Mouse (Mus musculus) midbrain, postnatal 0 days (tissue): ENCODE data around the gene Pole4. TPM values are rescaled to one million over a fixed set of nuclear protein-coding genes. Genes with fewer than 3 reads are reported as not detected.
A peak's percentile ranks its signal among the peaks of the same experiment; 100 is the strongest.

ENCODE experiments used
- ATAC-seq: fragments of 200-750 bp; cut with Nextera tagmentation; 2 replicates; pipeline ENCODE4 v1.8.0; 2017; ENCODE audit warnings: moderate number of reproducible peaks, mild to moderate bottlenecking, moderate TSS enrichment, moderate library complexity; ENCODE audit not compliant: low FRiP score
- DNase-seq: peaks from one replicate; pipeline ENCODE4 v3.0.0-alpha.2; 2015; ENCODE audit warnings: low spot score
- H3K27ac ChIP-seq: fragments of 300-500 bp; sonication (generic); 2 replicates; pipeline ENCODE4 v1.5.1; 2014; ENCODE audit warnings: low read depth, mild to moderate bottlenecking, low read length, mixed read lengths
- H3K27me3 ChIP-seq: fragments of 300-500 bp; sonication (generic); 2 replicates; pipeline ENCODE4 v1.6.1; 2014; ENCODE audit warnings: low read length, control low read depth, mixed read lengths; ENCODE audit not compliant: insufficient read depth
- H3K36me3 ChIP-seq: fragments of 300-500 bp; sonication (generic); 2 replicates; pipeline ENCODE4 v1.6.1; 2014; ENCODE audit warnings: low read length, control low read depth, mixed read lengths; ENCODE audit not compliant: insufficient read depth
- H3K4me1 ChIP-seq: fragments of 300-500 bp; sonication (generic); 2 replicates; pipeline ENCODE4 v1.6.1; 2014; ENCODE audit warnings: mild to moderate bottlenecking, control low read depth, antibody characterized with exemption, low read length, mixed read lengths; ENCODE audit not compliant: insufficient read depth
- H3K4me2 ChIP-seq: fragments of 300-500 bp; sonication (generic); 2 replicates; pipeline ENCODE4 v1.6.1; 2014; ENCODE audit warnings: low read depth, mild to moderate bottlenecking, low read length, mixed read lengths; ENCODE audit not compliant: poor library complexity, severe bottlenecking
- H3K4me3 ChIP-seq: fragments of 300-500 bp; sonication (generic); 2 replicates; pipeline ENCODE4 v1.5.1; 2014; ENCODE audit warnings: low read depth, mild to moderate bottlenecking, low read length, moderate library complexity
- H3K9ac ChIP-seq: fragments of 300-500 bp; sonication (generic); replicated peaks from 2 replicates; pipeline ENCODE4 v1.6.1; 2014; ENCODE audit warnings: mild to moderate bottlenecking, low read length, moderate library complexity, mixed read lengths; ENCODE audit not compliant: poor library complexity, severe bottlenecking
- H3K9me3 ChIP-seq: fragments of 300-500 bp; sonication (generic); 2 replicates; pipeline ENCODE4 v1.6.1; 2016; ENCODE audit warnings: low read length, control low read depth
- CTCF ChIP-seq: IDR thresholded peaks from 2 replicates; pipeline ENCODE4 v1.5.1; 2016; ENCODE audit warnings: antibody characterized with exemption, mild to moderate bottlenecking
- WGBS: fragments of 180-500 bp; shearing (Covaris S2); extraction: QIAGEN DNeasy Blood & Tissue Kit; methylation state at CpG from one replicate; pipeline ENCODE4 v1.1.7; 2014; 5-methylcytosine and 5-hydroxymethylcytosine counted together
- polyA plus RNA-seq: library from polyadenylated mRNA; unstranded; fragments of >200 nt; fragmentation: Nextera tagmentation; extraction: Ambion mirVana; gene quantifications from 2 replicates; pipeline ENCODE4 v1.2.1, GENCODE M21; 2015
- total RNA-seq: library from RNA; depleted of rRNA; stranded (reverse); fragments of >200 nt; gene quantifications from 2 replicates; pipeline ENCODE4 v1.2.3, GENCODE M21; 2014

The Pole4 gene
- total and polyA plus RNA-seq, 2 experiments from 2014 or later: 68.2 to 134 TPM

- no peaks in the 10 kb centered on the region for H3K27me3 ChIP-seq
- H3K4me2 ChIP-seq: no peak overlapping the region
- WGBS: 31% methylated on average over 6 of the region's 6 CpGs
- ATAC-seq (peak; percentile 31; the same call in 1 of the 2 replicates), DNase-seq (peak; percentile 92)
- no peak overlapping the region for H3K4me3 ChIP-seq
- H3K9me3 ChIP-seq: no peaks in the 10 kb centered on the region
- H3K4me1 ChIP-seq: no peaks in the 10 kb centered on the region
- no peak overlapping the region for H3K27ac ChIP-seq
- no peaks in the 10 kb centered on the region for H3K36me3 ChIP-seq
- no peak overlapping the region for H3K9ac ChIP-seq
- peak; percentile 85 for TF ChIP-seq CTCF
Measured at GRCm38 (mm10) chr6:82740269-82740668, 35.1 kb upstream of the Pole4 start.

GRCm38 (mm10) chr6:82737634-82738540 is 32.7 kb upstream of the Pole4 start:
- ATAC-seq: no peak
- WGBS: 93% methylated on average over 27 of the region's 27 CpGs
- Histone ChIP-seq H3K9ac (no peak overlapping the region), H3K27me3 (no peaks in the 10 kb centered on the region), H3K4me1 (no peaks in the 10 kb centered on the region), H3K4me3 (no peak overlapping the region), H3K36me3 (no peaks in the 10 kb centered on the region), H3K4me2 (no peak overlapping the region), H3K9me3 (no peaks in the 10 kb centered on the region), H3K27ac (no peak overlapping the region)
- DNase-seq: no peak
- TF ChIP-seq CTCF: no peak

DNA sequence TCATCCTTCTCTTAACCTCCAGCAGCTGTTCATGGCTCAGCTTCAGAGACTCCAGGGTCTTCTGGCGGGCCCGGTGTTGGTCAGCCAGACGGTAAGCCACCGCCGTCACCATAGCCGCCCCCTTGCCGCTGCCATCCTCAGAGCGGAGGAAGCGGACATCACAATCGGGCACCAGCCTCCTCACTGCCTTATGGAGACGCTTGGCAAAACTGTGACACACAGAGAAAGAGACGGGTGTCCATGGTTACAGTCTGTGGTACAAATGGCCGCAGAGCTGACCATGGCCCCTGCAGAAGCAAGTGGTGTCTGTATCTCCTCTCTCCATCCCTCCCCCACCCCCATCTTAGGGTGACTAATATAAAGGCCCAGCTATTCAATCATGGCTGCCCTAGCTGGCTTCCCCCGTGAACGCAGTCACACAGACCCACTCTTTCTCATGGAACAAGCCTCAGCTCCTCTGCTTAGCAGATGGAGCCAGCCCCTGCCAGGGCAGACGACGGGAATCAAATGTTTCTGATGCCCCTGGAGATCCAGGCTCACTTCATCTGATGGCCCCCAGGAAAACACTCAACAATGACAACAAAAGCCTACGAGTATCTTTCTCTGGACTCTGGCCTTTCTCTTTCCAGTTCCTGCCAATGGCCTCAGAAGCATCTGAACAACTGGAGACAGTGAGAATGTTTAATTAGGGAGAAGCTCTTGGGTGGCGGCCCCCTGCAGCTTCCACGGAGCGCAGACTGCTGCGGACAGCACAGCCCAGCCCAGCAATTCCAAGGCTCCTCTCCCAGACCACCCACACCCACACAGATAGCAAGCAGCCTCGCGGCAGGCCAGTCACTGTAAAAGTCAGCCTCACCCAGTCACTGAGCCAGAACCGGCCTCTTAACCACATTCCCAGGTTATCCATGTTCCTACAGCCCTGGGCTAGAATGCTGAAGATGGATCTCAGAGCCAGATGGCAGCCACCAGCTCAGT is 31.7 kb upstream of the Pole4 start:
- TF ChIP-seq CTCF: no peak
- H3K9me3 ChIP-seq: no peaks in the 10 kb centered on the region
- H3K27ac ChIP-seq: no peak overlapping the region
- ATAC-seq: no peak
- H3K4me3 ChIP-seq: no peak overlapping the region
- no peaks in the 10 kb centered on the region for H3K4me1 ChIP-seq
- H3K27me3 ChIP-seq: no peaks in the 10 kb centered on the region
- 83% methylated on average over 25 of the region's 25 CpGs for WGBS
- no peak for DNase-seq
- H3K36me3 ChIP-seq: no peaks in the 10 kb centered on the region
- H3K4me2 ChIP-seq: no peak overlapping the region
- H3K9ac ChIP-seq: no peak overlapping the region

GRCm38 (mm10) chr6:82735347-82735746 is 30.2 kb upstream of the Pole4 start:
- Histone ChIP-seq H3K4me2 (no peak overlapping the region), H3K36me3 (no peaks in the 10 kb centered on the region), H3K4me1 (no peaks in the 10 kb centered on the region), H3K9ac (no peak overlapping the region), H3K27ac (no peak overlapping the region), H3K27me3 (no peaks in the 10 kb centered on the region), H3K4me3 (no peak overlapping the region), H3K9me3 (no peaks in the 10 kb centered on the region)
- 82% methylated on average over 7 of the region's 7 CpGs for WGBS
- ATAC-seq (no peak), DNase-seq (peak; percentile 56)
- TF ChIP-seq CTCF: peak; percentile 74

DNA sequence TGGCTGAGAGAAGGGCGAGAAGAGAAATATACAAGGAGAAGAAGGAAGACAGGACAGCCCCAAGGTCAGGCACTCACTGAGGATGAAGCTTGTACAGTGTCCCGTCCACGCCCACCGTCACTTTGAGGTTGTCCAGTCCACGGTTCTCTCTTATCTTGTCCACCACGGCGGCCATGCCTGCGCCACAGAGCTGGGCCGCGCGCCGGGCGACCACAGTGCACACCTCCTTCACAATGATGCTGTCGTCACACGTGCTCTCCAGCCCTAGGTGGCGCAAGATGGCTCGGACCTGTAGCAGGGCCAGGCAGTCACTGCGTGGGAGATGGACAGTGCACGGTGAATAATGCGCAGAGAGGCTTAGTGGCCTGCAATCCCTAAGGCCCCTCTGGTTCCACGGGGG is 23.5 kb upstream of the Pole4 start:
- Histone ChIP-seq H3K4me2 (no peak overlapping the region), H3K36me3 (no peaks in the 10 kb centered on the region), H3K9me3 (no peaks in the 10 kb centered on the region), H3K27me3 (no peaks in the 10 kb centered on the region), H3K9ac (no peak overlapping the region), H3K4me1 (no peaks in the 10 kb centered on the region), H3K27ac (no peak overlapping the region), H3K4me3 (no peak overlapping the region)
- no peak for DNase-seq
- no peak; the same call in 1 of the 2 replicates for TF ChIP-seq CTCF
- 95% methylated on average over 21 of the region's 21 CpGs for WGBS
- ATAC-seq: no peak
